ENCODE assay signal across 31 mouse cellular contexts in genomic region chr2:127339262-127339661, GRCm38 (mm10). TPM values are rescaled to one million over a fixed set of nuclear protein-coding genes. Genes with fewer than 3 reads are reported as not detected.
"Had no signal": no experiment of that assay in that cellular context is flagged by ENCODE, and none has a peak within 500 bp of the region (broad histone marks: within the 10 kb centered on the region; RNA-seq: fewer than 3 reads in every experiment).

No protein-coding gene starts in this region.

- H3K4me3 ChIP-seq: heart, adult 2 months; heart, embryonic 10.5 days; heart, embryonic 12.5 days; hindbrain, embryonic 10.5 days; hindbrain, embryonic 12.5 days; intestine, embryonic 15.5 days; layer of hippocampus, adult 2 months; limb, embryonic 13.5 days; limb, embryonic 15.5 days had no signal

- H3K36me3 ChIP-seq: heart, embryonic 12.5 days; hindbrain, embryonic 10.5 days; hindbrain, embryonic 12.5 days; intestine, embryonic 15.5 days; limb, embryonic 13.5 days; limb, embryonic 15.5 days had no signal

- H3K27ac ChIP-seq: heart, adult 2 months; heart, embryonic 10.5 days; hindbrain, embryonic 10.5 days; hindbrain, embryonic 12.5 days; hindbrain, embryonic 14.5 days; intestine, embryonic 15.5 days; layer of hippocampus, adult 2 months; limb, embryonic 13.5 days; limb, embryonic 15.5 days had no signal

- ATAC-seq: hindbrain, embryonic 16.5 days; intestine, embryonic 15.5 days; intestine, postnatal 0 days had no signal

- DNase-seq: gastrocnemius, postnatal 14 days; gastrocnemius, postnatal 36 days; heart, adult 11 months; heart, postnatal 10 days; heart, postnatal 4 days; kidney, adult 18-20 months; kidney, adult 8-10 months; kidney, postnatal 10 days; kidney, postnatal 25 days; kidney, postnatal 4 days; layer of hippocampus, postnatal 36 days; left cerebral cortex, postnatal 4 days had no signal

RNA-seq across cellular contexts. Expression of gene Astl, which starts 0.8 kb away (rescaled TPM):
- polyA plus RNA-seq: gonadal fat pad, adult 2 months; heart, adult 2 months; heart, embryonic 12.5 days; heart, embryonic 14.5 days; heart, embryonic 16.5 days; hindbrain, embryonic 10.5 days; hindbrain, embryonic 12.5 days; hindbrain, embryonic 14.5 days; hindbrain, embryonic 16.5 days; intestine, embryonic 15.5 days; intestine, postnatal 0 days; kidney, embryonic 14.5 days; kidney, embryonic 16.5 days; limb, embryonic 11.5 days; liver, adult 2 months had no signal
